Mouse (Mus musculus) olfactory bulb, adult 2 months (tissue): Measurements from ENCODE around the gene Cyp2w1.

Source experiments
- CTCF ChIP-seq: fragments of 200-500 bp; IDR thresholded peaks from 2 replicates; pipeline ENCODE4 v1.5.1; 2012; ENCODE audit warnings: low read depth, mild to moderate bottlenecking, low read length, moderate library complexity; ENCODE audit not compliant: insufficient read depth
- POLR2A ChIP-seq: fragments of 200-500 bp; IDR thresholded peaks from 2 replicates; pipeline ENCODE4 v1.6.1; 2012; ENCODE audit warnings: mild to moderate bottlenecking, low read depth, low read length, moderate library complexity; ENCODE audit not compliant: insufficient read depth

GRCm38 (mm10) chr5:139324045-139324491 is 28.3 kb upstream of the Cyp2w1 start:
- TF ChIP-seq CTCF (no peak), POLR2A (no peak)
